In genomic region chr17:6778332-6778683, GRCm38 (mm10) we compare ENCODE assay signal across 9 mouse cellular contexts. TPM values are rescaled to one million over a fixed set of nuclear protein-coding genes. Genes with fewer than 3 reads are reported as not detected.
DNase-seq lines count a peak whose midpoint lies in the region; TF ChIP-seq lines count a peak whose summit lies in the region.
"Had no signal": no experiment of that assay in that cellular context is flagged by ENCODE, and none has a peak within 500 bp of the region (broad histone marks: within the 10 kb centered on the region; RNA-seq: fewer than 3 reads in every experiment).

No protein-coding gene starts in this region.

- H3K9me3 ChIP-seq in midbrain, embryonic 10.5 days (replicated peaks) = no peaks in the 10 kb centered on the region

- peak overlapping the region; percentile 65 for H3K27ac ChIP-seq in embryonic fibroblast, embryonic 13.5 days (ENCODE audit: insufficient read depth, low read length)
- H3K27ac ChIP-seq in midbrain, embryonic 10.5 days (replicated peaks) = peak overlapping the region; percentile 73

- TF ChIP-seq CTCF in embryonic fibroblast, embryonic 13.5 days (IDR thresholded peaks at IDR 0.05; ENCODE audit: borderline replicate concordance, insufficient read depth, low read length) = no peak

- H3K4me3 ChIP-seq in embryonic fibroblast, embryonic 13.5 days (ENCODE audit: insufficient read depth, low read length) = peak overlapping the region; percentile 43
- peak overlapping the region; percentile 58 for H3K4me3 ChIP-seq in midbrain, embryonic 10.5 days

- no peaks in the 10 kb centered on the region; the same call in none of the 2 replicates for H3K4me1 ChIP-seq in embryonic fibroblast, embryonic 13.5 days (ENCODE audit: control insufficient read depth, insufficient read depth, low read length)
- peaks cover 78% of the 10 kb centered on the region for H3K4me1 ChIP-seq in midbrain, embryonic 10.5 days

- intact Hi-C loops in heart, postnatal 10 days (cut with DNase I) = loop anchor here (5.0 kb wide), 1 partner anchor 119 kb away; no protein-coding TSS in a partner anchor

- no peaks in the 10 kb centered on the region for H3K36me3 ChIP-seq in midbrain, embryonic 10.5 days

- peak; percentile 64 for DNase-seq in adrenal gland, adult 2 months
- DNase-seq in adrenal gland, postnatal 25 days = no peak
- DNase-seq in R1 (ENCODE audit: low read depth, low spot score) = peak; percentile 76
- DNase-seq in heart, postnatal 10 days = peak; percentile 65 to 67
- DNase-seq in kidney, postnatal 14 days = peak; percentile 59
- DNase-seq in midbrain, embryonic 10.5 days (ENCODE audit: low spot score) = peak; percentile 52
- DNase-seq in spleen, postnatal 4 days (ENCODE audit: low spot score in 2 of 2) = peak; percentile 56 to 76

- H3K27me3 ChIP-seq in midbrain, embryonic 10.5 days (ENCODE audit: low read depth, poor library complexity, severe bottlenecking) = peaks cover 38% of the 10 kb centered on the region
- H3K27me3 ChIP-seq: Patski had no signal

- WGBS in midbrain, embryonic 10.5 days = 2% methylated on average over 9 of the region's 9 CpGs

- TF ChIP-seq POLR2A in embryonic fibroblast, embryonic 13.5 days (IDR thresholded peaks at IDR 0.05; ENCODE audit: low read depth, low read length) = peak; percentile 50

RNA-seq across cellular contexts. Expression of gene Ezr, which starts 4.3 kb away (rescaled TPM):
- total RNA-seq in adrenal gland, adult 2 months (2021) = 10 to 100 TPM; 23.2 to 27.3 TPM
- 5.6 and 6.2 TPM in 2 replicates for polyA plus RNA-seq in adrenal gland, adult 2 months (2012; rRNA removed)
- total RNA-seq in adrenal gland, postnatal 25 days (2021) = 17.9 and 29.0 TPM in 2 replicates
- 18.3 and 20.9 TPM in 2 replicates for polyA plus RNA-seq in embryonic fibroblast, embryonic 13.5 days (2011; ENCODE audit: insufficient read length, low read depth, missing spikeins)
- total RNA-seq in heart, postnatal 10 days (2021) = 10 to 100 TPM; 68.1 to 83.6 TPM
- polyA plus RNA-seq in midbrain, embryonic 10.5 days (2016; fragmentation: Nextera tagmentation; extraction: Ambion mirVana) = 54.9 and 56.7 TPM in 2 replicates
